Mouse (Mus musculus) cerebellum, adult 2 months (tissue): ENCODE results near the gene Pknox2.

Source experiments
- CTCF ChIP-seq: fragments of 200-500 bp; IDR thresholded peaks from 2 replicates; pipeline ENCODE4 v1.5.1; 2011; ENCODE audit warnings: low read depth, mild to moderate bottlenecking, control low read depth, low read length, moderate library complexity, borderline replicate concordance; ENCODE audit not compliant: insufficient read depth
- POLR2A ChIP-seq: fragments of 200-500 bp; IDR thresholded peaks from 2 replicates; pipeline ENCODE4 v1.6.1; 2011; ENCODE audit warnings: low read length, control low read depth, borderline replicate concordance; ENCODE audit not compliant: insufficient read depth

- TF ChIP-seq CTCF (no peak), POLR2A (no peak)
Measured at GRCm38 (mm10) chr9:36852175-36852574, 295.0 kb downstream of the Pknox2 start.
